Mouse (Mus musculus): Measurements from ENCODE around the gene Nek7. TPM values are rescaled to one million over a fixed set of nuclear protein-coding genes. Genes with fewer than 3 reads are reported as not detected.

Gene Nek7
- polyA plus RNA-seq, 1 experiment from 2014 or later = 40.3 TPM

- no peak overlapping the region for H3K4me3 ChIP-seq (replicated peaks)
- WGBS = 56% methylated on average over 15 of the region's 15 CpGs
- no peaks in the 10 kb centered on the region for H3K27me3 ChIP-seq
- H3K36me3 ChIP-seq = no peaks in the 10 kb centered on the region
- no peak overlapping the region for H3K27ac ChIP-seq (replicated peaks)
- H3K9ac ChIP-seq = no peak overlapping the region
- no peaks in the 10 kb centered on the region for H3K9me3 ChIP-seq (replicated peaks)
- ATAC-seq (ENCODE audit: insufficient number of reproducible peaks, low FRiP score, low TSS enrichment, low read depth) = no peak
- no peaks in the 10 kb centered on the region for H3K4me1 ChIP-seq
- H3K4me2 ChIP-seq (replicated peaks) = no peak overlapping the region
Measured at GRCm38 (mm10) chr1:138448635-138449475, 171.1 kb downstream of the Nek7 start.

DNA sequence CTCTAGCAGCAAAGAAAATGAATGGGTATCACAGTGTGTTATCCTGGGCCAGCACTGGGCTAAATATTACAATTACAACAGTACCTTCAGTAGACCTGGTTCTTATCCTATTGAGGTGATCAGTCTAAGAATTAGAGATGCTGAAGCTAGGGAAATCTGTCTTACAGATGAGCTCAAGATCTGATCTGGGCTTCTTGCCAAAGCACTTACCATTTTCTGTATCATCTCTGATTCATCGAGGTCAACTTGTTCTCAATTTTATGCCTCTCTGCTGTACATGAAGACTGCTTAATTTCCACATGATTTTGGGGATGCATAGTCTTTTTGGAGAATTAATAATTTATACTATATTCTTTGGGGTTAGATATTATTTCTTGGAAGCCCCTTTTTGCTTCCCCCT, 173.1 kb downstream of the Nek7 start:
- Histone ChIP-seq H3K4me2 (replicated peaks) (no peak overlapping the region), H3K4me1 (no peaks in the 10 kb centered on the region), H3K9ac (no peak overlapping the region), H3K27me3 (no peaks in the 10 kb centered on the region), H3K36me3 (no peaks in the 10 kb centered on the region), H3K9me3 (replicated peaks) (no peaks in the 10 kb centered on the region), H3K27ac (replicated peaks) (no peak overlapping the region), H3K4me3 (replicated peaks) (no peak overlapping the region)
- WGBS = 56% methylated on average over 1 of the region's 1 CpGs
- no peak for ATAC-seq (ENCODE audit: insufficient number of reproducible peaks, low FRiP score, low TSS enrichment, low read depth)

Other genes starting within 250 kb of the Nek7 start
- gene Lhx9, start 228.4 kb upstream of the Nek7 start, polyA plus RNA-seq (2015; fragmentation: Nextera tagmentation; extraction: Ambion mirVana) = 0.24 and 0.63 TPM in 2 replicates
- gene 2310009B15Rik, start 236.7 kb upstream of the Nek7 start, polyA plus RNA-seq (2015; fragmentation: Nextera tagmentation; extraction: Ambion mirVana) = 32.8 and 32.9 TPM in 2 replicates

Data from embryonic facial prominence, embryonic 15.5 days (tissue).